27 mouse cellular contexts compared by ENCODE assay signal in genomic region chr19:16777901-16778300, GRCm38 (mm10). TPM values are rescaled to one million over a fixed set of nuclear protein-coding genes. Genes with fewer than 3 reads are reported as not detected.
DNase-seq lines count a peak whose midpoint lies in the region; ATAC-seq and TF ChIP-seq lines count a peak whose summit lies in the region.
"Had no signal": no experiment of that assay in that cellular context is flagged by ENCODE, and none has a peak within 500 bp of the region (broad histone marks: within the 10 kb centered on the region; RNA-seq: fewer than 3 reads in every experiment).

No protein-coding gene starts in this region.

- H3K4me3 ChIP-seq in megakaryocyte, embryonic 14.5 days (replicated peaks), result peak overlapping the region; percentile 87
- H3K4me3 ChIP-seq in CH12.LX (replicated peaks in 1 of 3; ENCODE audit: low read depth in 2 of 3, low read length in 2 of 3, poor library complexity in 1 of 3) (peak overlapping the region; percentile 63 to 91 (median 86)), myocyte (no peak overlapping the region)
- H3K4me3 ChIP-seq in liver, embryonic 13.5 days (replicated peaks), result peak overlapping the region; percentile 40
- H3K4me3 ChIP-seq: embryonic facial prominence, embryonic 15.5 days; hindbrain, embryonic 12.5 days; intestine, embryonic 15.5 days; limb, embryonic 12.5 days; midbrain, embryonic 10.5 days; neural tube, embryonic 13.5 days had no signal

- no peak for ATAC-seq in megakaryocyte, adult 5-6 weeks (ENCODE audit: poor library complexity, severe bottlenecking)
- no peak for ATAC-seq in liver, embryonic 13.5 days (ENCODE audit: low read depth)
- ATAC-seq: forebrain, embryonic 14.5 days; hindbrain, postnatal 0 days; intestine, embryonic 15.5 days; lung, postnatal 0 days; midbrain, embryonic 16.5 days had no signal

- TF ChIP-seq POLR2A in CH12.LX (IDR thresholded peaks at IDR 0.05; ENCODE audit: low read depth, low read length) (no peak), myocyte (IDR thresholded peaks at IDR 0.05; ENCODE audit: insufficient read length, low read depth) (no peak)

- TF ChIP-seq RAD21 in CH12.LX (IDR thresholded peaks at IDR 0.05; ENCODE audit: low read depth, low read length), result no peak

- no peak overlapping the region for H3ac ChIP-seq in myocyte (ENCODE audit: control insufficient read depth, insufficient read length)

- in situ Hi-C loops in CH12.LX (cut with MboI; ENCODE audit: low pct_ligation_motif_present, low pct_unique_long_range_greater_than_20kb, low sequenced_read_pairs), result loop anchor here (10.0 kb wide), 1 partner anchor 183 kb away; no protein-coding TSS in a partner anchor

- H3K27ac ChIP-seq in CH12.LX (ENCODE audit: insufficient read depth, low read depth), result peak overlapping the region; percentile 8; the same call in 1 of the 2 replicates
- H3K27ac ChIP-seq in liver, embryonic 13.5 days, result peak overlapping the region; percentile 63
- H3K27ac ChIP-seq: embryonic facial prominence, embryonic 15.5 days; hindbrain, embryonic 12.5 days; hindbrain, postnatal 0 days; intestine, embryonic 15.5 days; limb, embryonic 12.5 days; macrophage; midbrain, embryonic 10.5 days; neural tube, embryonic 13.5 days had no signal

- no peaks in the 10 kb centered on the region for H3K9me3 ChIP-seq in megakaryocyte, embryonic 14.5 days
- H3K9me3 ChIP-seq in CH12.LX (replicated peaks; ENCODE audit: low read length), result no peaks in the 10 kb centered on the region
- no peaks in the 10 kb centered on the region for H3K9me3 ChIP-seq in liver, embryonic 13.5 days (replicated peaks)
- H3K9me3 ChIP-seq: embryonic facial prominence, embryonic 15.5 days; hindbrain, embryonic 12.5 days; intestine, embryonic 15.5 days; limb, embryonic 12.5 days; midbrain, embryonic 10.5 days; neural tube, embryonic 13.5 days had no signal

- dilution Hi-C loops in CH12.LX (cut with MboI; ENCODE audit: extremely low pct_ligation_motif_present, extremely low pct_unique_long_range_greater_than_20kb, low sequenced_read_pairs), result no loop called here

- peaks cover 55% of the 10 kb centered on the region for H3K79me2 ChIP-seq in CH12.LX (replicated peaks; ENCODE audit: control insufficient read depth, extremely low read depth, insufficient read depth, poor library complexity, severe bottlenecking)
- H3K79me2 ChIP-seq in myocyte (ENCODE audit: control insufficient read depth, insufficient read depth), result peaks cover 36% of the 10 kb centered on the region

- no peak for DNase-seq in CH12.LX (ENCODE audit: extremely low read depth)
- no peak for DNase-seq in liver, embryonic 13.5 days
- DNase-seq in retina, postnatal 1 day, result no peak
- no peak for DNase-seq in thymus, postnatal 25 days
- DNase-seq: adrenal gland, postnatal 14 days; B cell, adult 2 months; cerebellum, adult 18-20 months; cerebellum, postnatal 10 days; gastrocnemius, postnatal 36 days; heart, adult 18-20 months; heart, postnatal 36 days; kidney, postnatal 25 days; lung, adult 18-20 months had no signal

- WGBS in liver, embryonic 13.5 days (ENCODE audit: insufficient replicate concordance), result 57% methylated on average over 3 of the region's 3 CpGs

- H3K4me2 ChIP-seq in CH12.LX (ENCODE audit: insufficient read depth, low read depth, poor library complexity, severe bottlenecking) (peak overlapping the region; percentile 96), myocyte (ENCODE audit: low read depth) (peak overlapping the region; percentile 52)
- peak overlapping the region; percentile 63 for H3K4me2 ChIP-seq in liver, embryonic 13.5 days
- H3K4me2 ChIP-seq: embryonic facial prominence, embryonic 15.5 days; hindbrain, embryonic 12.5 days; intestine, embryonic 15.5 days; limb, embryonic 12.5 days; neural tube, embryonic 13.5 days had no signal

- H3K36me3 ChIP-seq in megakaryocyte, embryonic 14.5 days (replicated peaks; ENCODE audit: low read length), result peaks cover 4% of the 10 kb centered on the region
- H3K36me3 ChIP-seq in CH12.LX (replicated peaks in 1 of 2; ENCODE audit: control insufficient read depth in 1 of 2, insufficient read depth in 1 of 2, low read length in 1 of 2) (peaks cover 0 to 3% of the 10 kb centered on the region in 2 experiments), myocyte (ENCODE audit: control insufficient read depth, insufficient read depth) (no peaks in the 10 kb centered on the region)
- H3K36me3 ChIP-seq in liver, embryonic 13.5 days, result no peaks in the 10 kb centered on the region
- H3K36me3 ChIP-seq: embryonic facial prominence, embryonic 15.5 days; hindbrain, embryonic 12.5 days; intestine, embryonic 15.5 days; limb, embryonic 12.5 days; midbrain, embryonic 10.5 days; neural tube, embryonic 13.5 days had no signal

- H3K4me1 ChIP-seq in megakaryocyte, embryonic 14.5 days, result peaks cover 68% of the 10 kb centered on the region
- H3K4me1 ChIP-seq in CH12.LX (ENCODE audit: control insufficient read depth in 1 of 2, insufficient read depth in 2 of 2), result peaks cover 10 to 31% of the 10 kb centered on the region in 2 experiments
- peaks cover 39% of the 10 kb centered on the region for H3K4me1 ChIP-seq in liver, embryonic 13.5 days (replicated peaks)
- H3K4me1 ChIP-seq: intestine, embryonic 15.5 days had no signal

- TF ChIP-seq EP300 in CH12.LX (IDR thresholded peaks at IDR 0.05; ENCODE audit: low read length), result no peak

- H3K27me3 ChIP-seq in megakaryocyte, embryonic 14.5 days (replicated peaks), result no peaks in the 10 kb centered on the region
- H3K27me3 ChIP-seq in CH12.LX (replicated peaks) (peaks cover 3% of the 10 kb centered on the region), myocyte (ENCODE audit: control insufficient read depth, insufficient read depth, insufficient read length) (no peaks in the 10 kb centered on the region)
- H3K27me3 ChIP-seq in liver, embryonic 13.5 days, result no peaks in the 10 kb centered on the region
- H3K27me3 ChIP-seq: intestine, embryonic 15.5 days had no signal

- no peak for TF ChIP-seq CTCF in CH12.LX (conservative IDR thresholded peaks at IDR 0.05 in 1 of 2, IDR thresholded peaks at IDR 0.05 in 1 of 2; ENCODE audit: low read depth in 2 of 2, low read length in 2 of 2)

- peak overlapping the region; percentile 69 for H3K9ac ChIP-seq in CH12.LX (ENCODE audit: insufficient read depth, low read depth)
- peak overlapping the region; percentile 34; the same call in 1 of the 2 replicates for H3K9ac ChIP-seq in liver, embryonic 13.5 days
- H3K9ac ChIP-seq: embryonic facial prominence, embryonic 15.5 days; hindbrain, embryonic 12.5 days; intestine, embryonic 15.5 days; limb, embryonic 12.5 days; neural tube, embryonic 13.5 days had no signal

TF ChIP-seq in CH12.LX, 34 proteins besides CTCF, POLR2A, EP300 and RAD21 (continues in another document):
- no peak for TF ChIP-seq JUND (conservative IDR thresholded peaks at IDR 0.05; ENCODE audit: low read depth, low read length)
- no peak for TF ChIP-seq ZMIZ1 (IDR thresholded peaks at IDR 0.05; ENCODE audit: low read depth, low read length)
- no peak for TF ChIP-seq MXI1 (IDR thresholded peaks at IDR 0.05; ENCODE audit: low read depth, low read length)
- no peak for TF ChIP-seq SMC3 (IDR thresholded peaks at IDR 0.05; ENCODE audit: low read depth, low read length)
- no peak for TF ChIP-seq NRF1 (IDR thresholded peaks at IDR 0.05; ENCODE audit: low read depth, low read length)
- TF ChIP-seq JUN (IDR thresholded peaks at IDR 0.05; ENCODE audit: insufficient read depth, low read depth, low read length), result no peak
- no peak for TF ChIP-seq USF2 (conservative IDR thresholded peaks at IDR 0.05; ENCODE audit: low read depth, low read length)
- no peak for TF ChIP-seq USF1 (IDR thresholded peaks at IDR 0.05; ENCODE audit: low read depth, low read length)
- TF ChIP-seq MAX (IDR thresholded peaks at IDR 0.05; ENCODE audit: low read length), result no peak
- TF ChIP-seq ZNF384 (IDR thresholded peaks at IDR 0.05; ENCODE audit: low read depth, low read length), result no peak
- no peak for TF ChIP-seq POLR2AphosphoS2 (IDR thresholded peaks at IDR 0.05; ENCODE audit: low read depth, low read length)
- no peak for TF ChIP-seq SIN3A (IDR thresholded peaks at IDR 0.05; ENCODE audit: low read length)
- TF ChIP-seq MAZ (IDR thresholded peaks at IDR 0.05; ENCODE audit: low read depth, low read length), result no peak
- no peak for TF ChIP-seq MEF2A (IDR thresholded peaks at IDR 0.05; ENCODE audit: borderline replicate concordance, low read depth, low read length)
- TF ChIP-seq HCFC1 (IDR thresholded peaks at IDR 0.05; ENCODE audit: low read depth, low read length), result no peak

TF ChIP-seq in myocyte, 11 proteins besides CTCF, POLR2A, EP300 and RAD21:
- TF ChIP-seq E2F4 (IDR thresholded peaks at IDR 0.05; ENCODE audit: insufficient read depth) (no peak), USF1 (IDR thresholded peaks at IDR 0.05; ENCODE audit: low read depth) (no peak), MAX (IDR thresholded peaks at IDR 0.05; ENCODE audit: low read depth) (no peak), TCF3 (IDR thresholded peaks at IDR 0.05; ENCODE audit: insufficient read length, low read depth) (no peak), MYOG (IDR thresholded peaks at IDR 0.05; ENCODE audit: control insufficient read depth in 1 of 3, insufficient read depth in 1 of 3, insufficient read length in 2 of 3, low read depth in 2 of 3) (no peak), MYOD1 (IDR thresholded peaks at IDR 0.05; ENCODE audit: control insufficient read depth in 1 of 3, insufficient read length in 2 of 3, low read depth in 2 of 3) (no peak), TCF12 (IDR thresholded peaks at IDR 0.05; ENCODE audit: insufficient read depth, poor library complexity, severe bottlenecking) (no peak), REST (IDR thresholded peaks at IDR 0.05; ENCODE audit: insufficient read depth, insufficient read length) (no peak), POLR2AphosphoS2 (IDR thresholded peaks at IDR 0.05; ENCODE audit: insufficient read length, low read depth) (no peak), SRF (IDR thresholded peaks at IDR 0.05; ENCODE audit: control insufficient read depth, insufficient read length, low read depth) (no peak), CEBPB (IDR thresholded peaks at IDR 0.05; ENCODE audit: insufficient read depth, poor library complexity, severe bottlenecking) (no peak)
TF ChIP-seq in myocyte: peak in this region for 0.

RNA-seq across cellular contexts. Expression of gene Vps13a, which starts 2.8 kb away (rescaled TPM):
- polyA plus RNA-seq in megakaryocyte, embryonic 14.5 days (2012; ENCODE audit: insufficient read depth, low replicate concordance), result 3.1 TPM in 1 of 2 replicates, not detected in the other
- total RNA-seq in megakaryocyte, adult 5-6 weeks (2015), result 25.9 and 27.4 TPM in 2 replicates
- total RNA-seq in megakaryocyte, adult 5-6 weeks (2017), result 35.6 and 36.6 TPM in 2 replicates
- 27.8 and 35.9 TPM in 2 replicates for total RNA-seq in CH12.LX (2012; rRNA removed)
- 32.5 and 33.5 TPM in 2 replicates for total RNA-seq in CH12.LX (2014; rRNA removed)
- polyA plus RNA-seq in CH12.LX (2012; ENCODE audit: insufficient read length, low read depth), result 31.9 and 36.7 TPM in 2 replicates
- polyA plus RNA-seq in liver, embryonic 13.5 days (2015; fragmentation: Nextera tagmentation; extraction: Ambion mirVana), result 7.6 and 7.9 TPM in 2 replicates
- polyA plus RNA-seq in myocyte (2012; fragmentation: generic; extraction: Trizol), result 3.7 TPM
